Comparison of ENCODE assay signal across 8 mouse cellular contexts in the genomic region with DNA sequence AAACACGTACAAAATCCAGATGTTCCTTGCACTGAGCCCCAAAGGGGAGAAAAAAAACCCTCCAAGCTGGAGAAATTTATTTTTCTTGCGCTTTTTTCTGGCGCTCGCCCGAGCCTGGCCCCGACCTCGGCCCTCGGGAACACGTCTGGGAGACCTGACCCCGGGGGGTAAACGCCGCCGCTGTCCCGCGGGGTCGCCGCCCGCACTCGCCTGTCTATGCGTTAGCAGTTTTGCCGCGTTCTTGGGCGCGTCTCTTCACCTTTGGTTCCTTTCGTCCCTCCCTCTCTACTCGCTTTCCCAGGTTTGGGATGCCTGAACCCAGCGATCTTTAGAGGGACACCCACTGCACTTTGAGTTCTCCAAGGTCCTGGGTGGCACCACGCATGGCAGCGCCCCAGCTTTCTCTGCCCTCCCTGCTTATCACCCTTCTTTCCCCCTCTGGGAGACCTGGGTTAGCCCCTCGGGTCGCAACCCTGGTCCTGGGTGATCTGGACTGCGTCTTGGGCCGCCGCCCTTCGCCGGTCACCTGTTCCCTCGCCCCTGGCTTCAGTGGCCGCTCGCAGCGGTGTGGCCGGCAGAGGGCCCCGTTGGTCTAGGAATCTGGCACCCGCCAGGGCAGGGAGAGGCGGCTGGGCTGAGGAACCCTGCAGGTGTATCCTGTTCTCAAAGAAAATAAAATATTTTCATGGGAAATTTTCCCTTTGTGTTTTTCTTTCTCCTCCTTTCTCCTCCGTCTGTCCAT. TPM values are rescaled to one million over a fixed set of nuclear protein-coding genes. Genes with fewer than 3 reads are reported as not detected.
DNase-seq lines count a peak whose midpoint lies in the region; ATAC-seq and TF ChIP-seq lines count a peak whose summit lies in the region.

No protein-coding gene starts in this region.

- no peaks in the 10 kb centered on the region for H3K9me3 ChIP-seq in ES-E14 (ENCODE audit: control insufficient read depth, insufficient read depth, low read depth, low read length)
- H3K9me3 ChIP-seq in hindbrain, embryonic 12.5 days (replicated peaks): no peaks in the 10 kb centered on the region

- intact Hi-C loops in left cerebral cortex, adult 2 months (cut with DNase I): loop anchor here (1.0 to 5.0 kb wide), 5 partner anchors 23 to 176 kb away; no protein-coding TSS in a partner anchor

- H3K27me3 ChIP-seq in hindbrain, embryonic 12.5 days: peaks cover 77% of the 10 kb centered on the region

- TF ChIP-seq CTCF in left cerebral cortex, adult 2 months (IDR thresholded peaks at IDR 0.05): peak; percentile 87

- no peak overlapping the region for H3K27ac ChIP-seq in ES-E14 (ENCODE audit: insufficient read depth, low read depth, low read length, poor library complexity, severe bottlenecking)
- no peak overlapping the region for H3K27ac ChIP-seq in hindbrain, embryonic 12.5 days
- peak overlapping the region; percentile 85 for H3K27ac ChIP-seq in left cerebral cortex, adult 2 months

- H3K4me3 ChIP-seq in ES-E14 (ENCODE audit: insufficient read depth in 1 of 2, low read depth in 1 of 2, low read length in 2 of 2, poor library complexity in 1 of 2, severe bottlenecking in 1 of 2): peak overlapping the region; percentile 70 to 85
- H3K4me3 ChIP-seq in hindbrain, embryonic 12.5 days: peak overlapping the region; percentile 59
- peak overlapping the region; percentile 56 for H3K4me3 ChIP-seq in left cerebral cortex, adult 2 months

- ATAC-seq in hindbrain, embryonic 12.5 days (ENCODE audit: low FRiP score): 0 out of 2 replicates have a peak, but pooled peaks have one; percentile 17

- H3K36me3 ChIP-seq in ES-E14 (ENCODE audit: control insufficient read depth, insufficient read depth, low read length, poor library complexity, severe bottlenecking): no peaks in the 10 kb centered on the region
- no peaks in the 10 kb centered on the region for H3K36me3 ChIP-seq in hindbrain, embryonic 12.5 days

- WGBS in hindbrain, embryonic 12.5 days: under 1% methylated on average over 45 of the region's 45 CpGs

- in situ Hi-C loops in ES-E14 (cut with MboI; ENCODE audit: low sequenced_read_pairs in 2 of 2, unreplicated experiment in 2 of 2): no loop called here

- peaks cover 1 to 11% of the 10 kb centered on the region in 2 experiments; a peak in 3 of 4 replicates for H3K4me1 ChIP-seq in ES-E14 (ENCODE audit: control insufficient read depth in 2 of 2, insufficient read depth in 2 of 2, low read length in 2 of 2, poor library complexity in 1 of 2)
- peaks cover 57% of the 10 kb centered on the region for H3K4me1 ChIP-seq in hindbrain, embryonic 12.5 days

- H3K9ac ChIP-seq in ES-E14 (ENCODE audit: insufficient read depth, low read depth, low read length, poor library complexity, severe bottlenecking): peak overlapping the region; percentile 79
- peak overlapping the region; percentile 69; the same call in 1 of the 2 replicates for H3K9ac ChIP-seq in hindbrain, embryonic 12.5 days

- peak overlapping the region; percentile 90 for H3K4me2 ChIP-seq in hindbrain, embryonic 12.5 days (replicated peaks)

- DNase-seq in ES-E14 (ENCODE audit: low read depth, low spot score): no peak
- peak; percentile 70 for DNase-seq in cerebellum, adult 8-10 months
- peak; percentile 78 to 80 for DNase-seq in frontal cortex, postnatal 36 days (ENCODE audit: low spot score in 2 of 2)
- DNase-seq in left cerebral cortex, adult 2 months (ENCODE audit: extremely low spot score in 1 of 2, low spot score in 2 of 2): peak; percentile 69 to 88
- peak; percentile 85 to 89 for DNase-seq in lung, postnatal 4 days
- peak; percentile 83 for DNase-seq in right cerebral cortex, adult 2 months (ENCODE audit: low spot score in 2 of 2)
- peak; percentile 83 to 87 for DNase-seq in urinary bladder, postnatal 36 days (ENCODE audit: low spot score in 2 of 2)

TF ChIP-seq in ES-E14, 5 proteins besides CTCF, POLR2A, EP300 and RAD21:
- TF ChIP-seq MAFK (IDR thresholded peaks at IDR 0.05; ENCODE audit: insufficient read depth, low read depth, low read length) (no peak), ZC3H11A (IDR thresholded peaks at IDR 0.05; ENCODE audit: borderline replicate concordance, low read depth, low read length) (peak; percentile 40; the same call in 1 of the 2 replicates)
TF ChIP-seq in ES-E14: peak in this region for 1.

RNA-seq across cellular contexts. Expression of a gene that starts 0.9 kb away (rescaled TPM):
- 3.0 and 5.8 TPM in 2 replicates for total RNA-seq in ES-E14 (2012; rRNA removed)
- polyA plus RNA-seq in hindbrain, embryonic 12.5 days (2016; fragmentation: Nextera tagmentation; extraction: Ambion mirVana): 6.1 and 6.9 TPM in 2 replicates
- 10 to 100 TPM; 12.2 to 19.7 TPM for total RNA-seq in left cerebral cortex, adult 2 months (2021)

RNA-seq across cellular contexts. Expression of a gene that starts 17.0 kb away (rescaled TPM):
- 0.85 and 1.8 TPM in 2 replicates for total RNA-seq in ES-E14 (2012; rRNA removed)
- 5.0 and 8.0 TPM in 2 replicates for polyA plus RNA-seq in hindbrain, embryonic 12.5 days (2016; fragmentation: Nextera tagmentation; extraction: Ambion mirVana)
- total RNA-seq in left cerebral cortex, adult 2 months (2021): not detected
